Mouse (Mus musculus): ENCODE data around the gene Mlst8. TPM values are rescaled to one million over a fixed set of nuclear protein-coding genes. Genes with fewer than 3 reads are reported as not detected.

The Mlst8 gene
- polyA plus RNA-seq, 1 experiment from 2014 or later: 30.2 TPM

GRCm38 (mm10) chr17:24424489-24424888 lies 54.4 kb downstream of the Mlst8 start:
- WGBS: 94% methylated on average over 5 of the region's 5 CpGs
- no peak overlapping the region for H3K27ac ChIP-seq

More at GRCm38 (mm10) chr17:24424489-24424888, 54.4 kb downstream of the Mlst8 start:
- Histone ChIP-seq H3K4me3 (replicated peaks; ENCODE audit: low read length) (no peak overlapping the region), H3K4me2 (replicated peaks) (no peak overlapping the region), H3K9me3 (ENCODE audit: control insufficient read depth, low read length) (no peaks in the 10 kb centered on the region), H3K4me1 (replicated peaks; ENCODE audit: control insufficient read depth, insufficient read depth, low read length) (peaks cover 6% of the 10 kb centered on the region), H3K27me3 (ENCODE audit: control insufficient read depth, insufficient read depth, low read length) (no peaks in the 10 kb centered on the region), H3K9ac (no peak overlapping the region), H3K36me3 (replicated peaks; ENCODE audit: control insufficient read depth, insufficient read depth) (peaks cover 60% of the 10 kb centered on the region)
- ATAC-seq (ENCODE audit: low FRiP score): no peak
- no peak for DNase-seq (ENCODE audit: low spot score)

Other genes with a start within 250 kb of the Mlst8 start
- 11.8 and 21.2 TPM in 2 replicates for gene Ccnf, start 227.6 kb downstream of the Mlst8 start, polyA plus RNA-seq (2014; fragmentation: Nextera tagmentation; extraction: Ambion mirVana)
- 0.63 and 1.1 TPM in 2 replicates for gene Abca17, start 128.0 kb downstream of the Mlst8 start, polyA plus RNA-seq (2014; fragmentation: Nextera tagmentation; extraction: Ambion mirVana)
- gene Abca3, start 127.1 kb downstream of the Mlst8 start, polyA plus RNA-seq (2014; fragmentation: Nextera tagmentation; extraction: Ambion mirVana): 32.8 and 34.8 TPM in 2 replicates
- 278 and 280 TPM in 2 replicates for gene Rnps1, start 64.5 kb downstream of the Mlst8 start, polyA plus RNA-seq (2014; fragmentation: Nextera tagmentation; extraction: Ambion mirVana)
- 36.2 and 46.0 TPM in 2 replicates for gene Eci1, start 52.4 kb downstream of the Mlst8 start, polyA plus RNA-seq (2014; fragmentation: Nextera tagmentation; extraction: Ambion mirVana)
- 3.6 and 6.0 TPM in 2 replicates for gene Dnase1l2, start 36.0 kb downstream of the Mlst8 start, polyA plus RNA-seq (2014; fragmentation: Nextera tagmentation; extraction: Ambion mirVana)
- 20.6 and 25.8 TPM in 2 replicates for gene E4f1, start 8.8 kb downstream of the Mlst8 start, polyA plus RNA-seq (2014; fragmentation: Nextera tagmentation; extraction: Ambion mirVana)
- gene Pgp, start 8.7 kb downstream of the Mlst8 start, polyA plus RNA-seq (2014; fragmentation: Nextera tagmentation; extraction: Ambion mirVana): 71.2 and 73.5 TPM in 2 replicates
- 0.75 TPM in 1 of 2 replicates, not detected in the other for gene Bricd5, start 5.2 kb downstream of the Mlst8 start, polyA plus RNA-seq (2014; fragmentation: Nextera tagmentation; extraction: Ambion mirVana)
- gene Caskin1, start 9.5 kb upstream of the Mlst8 start, polyA plus RNA-seq (2014; fragmentation: Nextera tagmentation; extraction: Ambion mirVana): 45.7 and 46.8 TPM in 2 replicates
- gene Traf7, start 48.9 kb upstream of the Mlst8 start, polyA plus RNA-seq (2014; fragmentation: Nextera tagmentation; extraction: Ambion mirVana): 75.0 and 82.8 TPM in 2 replicates
- gene Rab26, start 55.1 kb upstream of the Mlst8 start, polyA plus RNA-seq (2014; fragmentation: Nextera tagmentation; extraction: Ambion mirVana): 4.2 and 5.6 TPM in 2 replicates
- 28.4 and 30.4 TPM in 2 replicates for gene Pkd1, start 70.8 kb upstream of the Mlst8 start, polyA plus RNA-seq (2014; fragmentation: Nextera tagmentation; extraction: Ambion mirVana)
- gene Tsc2, start 153.6 kb upstream of the Mlst8 start, polyA plus RNA-seq (2014; fragmentation: Nextera tagmentation; extraction: Ambion mirVana): 74.7 and 76.7 TPM in 2 replicates
- 7.8 and 8.2 TPM in 2 replicates for gene Nthl1, start 153.6 kb upstream of the Mlst8 start, polyA plus RNA-seq (2014; fragmentation: Nextera tagmentation; extraction: Ambion mirVana)
- 53.5 and 56.9 TPM in 2 replicates for gene Slc9a3r2, start 171.2 kb upstream of the Mlst8 start, polyA plus RNA-seq (2014; fragmentation: Nextera tagmentation; extraction: Ambion mirVana)
- gene Npw, start 179.4 kb upstream of the Mlst8 start, polyA plus RNA-seq (2014; fragmentation: Nextera tagmentation; extraction: Ambion mirVana): 0.83 TPM in 1 of 2 replicates, not detected in the other
- gene Zfp598, start 190.6 kb upstream of the Mlst8 start, polyA plus RNA-seq (2014; fragmentation: Nextera tagmentation; extraction: Ambion mirVana): 22.8 and 25.6 TPM in 2 replicates
- gene Syngr3, start 210.9 kb upstream of the Mlst8 start, polyA plus RNA-seq (2014; fragmentation: Nextera tagmentation; extraction: Ambion mirVana): 178 and 220 TPM in 2 replicates
- gene Gfer, start 217.1 kb upstream of the Mlst8 start, polyA plus RNA-seq (2014; fragmentation: Nextera tagmentation; extraction: Ambion mirVana): 35.2 and 43.4 TPM in 2 replicates
- gene Noxo1, start 217.2 kb upstream of the Mlst8 start, polyA plus RNA-seq (2014; fragmentation: Nextera tagmentation; extraction: Ambion mirVana): 1.9 and 2.4 TPM in 2 replicates
- 58.3 and 64.3 TPM in 2 replicates for gene Tbl3, start 228.6 kb upstream of the Mlst8 start, polyA plus RNA-seq (2014; fragmentation: Nextera tagmentation; extraction: Ambion mirVana)
- not detected in 2 replicates for gene Rnf151, start 239.0 kb upstream of the Mlst8 start, polyA plus RNA-seq (2014; fragmentation: Nextera tagmentation; extraction: Ambion mirVana)
- gene Rps2, start 239.0 kb upstream of the Mlst8 start, polyA plus RNA-seq (2014; fragmentation: Nextera tagmentation; extraction: Ambion mirVana): 800 and 838 TPM in 2 replicates
- 308 and 347 TPM in 2 replicates for gene Ndufb10, start 245.4 kb upstream of the Mlst8 start, polyA plus RNA-seq (2014; fragmentation: Nextera tagmentation; extraction: Ambion mirVana)
- 0.25 TPM in 1 of 2 replicates, not detected in the other for gene Rpl3l, start 248.7 kb upstream of the Mlst8 start, polyA plus RNA-seq (2014; fragmentation: Nextera tagmentation; extraction: Ambion mirVana)

Measured in hindbrain, embryonic 14.5 days (tissue).